Mouse (Mus musculus) embryonic facial prominence, embryonic 12.5 days (tissue): ENCODE results near the gene Tcea2. TPM values are rescaled to one million over a fixed set of nuclear protein-coding genes. Genes with fewer than 3 reads are reported as not detected.
A peak's percentile ranks its signal among the peaks of the same experiment; 100 is the strongest.

Experiments
- ATAC-seq: fragments of 200-750 bp; cut with Nextera tagmentation; 2 replicates; pipeline ENCODE4 v1.8.0; 2017; ENCODE audit not compliant: insufficient number of reproducible peaks, insufficient read depth, low FRiP score, low TSS enrichment
- H3K27ac ChIP-seq: fragments of 300-500 bp; sonication (generic); 2 replicates; pipeline ENCODE4 v1.5.1; 2016; ENCODE audit warnings: mild to moderate bottlenecking
- H3K27me3 ChIP-seq: fragments of 300-500 bp; sonication (generic); 2 replicates; pipeline ENCODE4 v1.6.1; 2016; ENCODE audit warnings: mild to moderate bottlenecking, moderate library complexity
- H3K36me3 ChIP-seq: fragments of 300-500 bp; sonication (generic); 2 replicates; pipeline ENCODE4 v1.6.1; 2016; ENCODE audit warnings: mild to moderate bottlenecking
- H3K4me1 ChIP-seq: fragments of 300-500 bp; sonication (generic); 2 replicates; pipeline ENCODE4 v1.6.1; 2016
- H3K4me2 ChIP-seq: fragments of 300-500 bp; sonication (generic); replicated peaks from 2 replicates; pipeline ENCODE4 v1.6.1; 2016; ENCODE audit warnings: mild to moderate bottlenecking, moderate library complexity
- H3K4me3 ChIP-seq: fragments of 300-500 bp; sonication (generic); 2 replicates; pipeline ENCODE4 v1.5.1; 2016; ENCODE audit warnings: mild to moderate bottlenecking
- H3K9ac ChIP-seq: fragments of 300-500 bp; sonication (generic); 2 replicates; pipeline ENCODE4 v1.6.1; 2016; ENCODE audit warnings: mild to moderate bottlenecking, moderate library complexity
- H3K9me3 ChIP-seq: fragments of 300-500 bp; sonication (generic); 2 replicates; pipeline ENCODE4 v1.6.1; 2016; ENCODE audit warnings: mild to moderate bottlenecking, moderate library complexity
- WGBS: fragments of 180-500 bp; shearing (Covaris S2); methylation state at CpG from one replicate; pipeline ENCODE4 v1.1.7; 2016; 5-methylcytosine and 5-hydroxymethylcytosine counted together
- polyA plus RNA-seq: library from polyadenylated mRNA; unstranded; fragments of >200 nt; fragmentation: Nextera tagmentation; extraction: Ambion mirVana; gene quantifications from 2 replicates; pipeline ENCODE4 v1.2.1, GENCODE M21; 2016

Tcea2 gene
- polyA plus RNA-seq, result 29.5 and 31.0 TPM in 2 replicates

- no peaks in the 10 kb centered on the region for H3K9me3 ChIP-seq
- peak; percentile 38; the same call in 1 of the 2 replicates for ATAC-seq
- 0 out of 2 replicates have a peak, but pooled peaks cover 3% of the 10 kb centered on the region for H3K36me3 ChIP-seq
- peaks cover 6% of the 10 kb centered on the region; the same call in 1 of the 2 replicates for H3K4me1 ChIP-seq
- peak within 1 kb of the TSS; percentile 66 for H3K4me3 ChIP-seq
- WGBS, result under 1% methylated on average over 68 of the region's 69 CpGs
- H3K4me2 ChIP-seq, result peak within 1 kb of the TSS; percentile 89
- H3K27me3 ChIP-seq, result no peaks in the 10 kb centered on the region
- H3K27ac ChIP-seq, result peak within 1 kb of the TSS; percentile 43
- H3K9ac ChIP-seq, result peak within 1 kb of the TSS; percentile 81
These were observed at the start of gene Tcea2 for GRCm38 (mm10) chr2:181679951-181680715. TSS of gene Tcea2 (plus strand) at chr2:181680310.

- Histone ChIP-seq H3K9me3 (no peaks in the 10 kb centered on the region), H3K4me1 (no peaks in the 10 kb centered on the region), H3K27me3 (no peaks in the 10 kb centered on the region), H3K27ac (no peak overlapping the region), H3K4me2 (no peak overlapping the region), H3K4me3 (no peak overlapping the region), H3K9ac (no peak overlapping the region), H3K36me3 (peaks cover 68% of the 10 kb centered on the region)
- ATAC-seq, result no peak
- 96% methylated on average over 6 of the region's 6 CpGs for WGBS
These were observed 47.5 kb upstream of the Tcea2 start for GRCm38 (mm10) chr2:181632624-181633023.

- ATAC-seq, result no peak
- H3K9ac ChIP-seq, result no peak overlapping the region
- H3K27me3 ChIP-seq, result no peaks in the 10 kb centered on the region
- H3K4me2 ChIP-seq, result no peak overlapping the region
- H3K27ac ChIP-seq, result no peak overlapping the region
- H3K4me1 ChIP-seq, result no peaks in the 10 kb centered on the region
- no peak overlapping the region for H3K4me3 ChIP-seq
- H3K36me3 ChIP-seq, result peaks cover 79% of the 10 kb centered on the region
- 89% methylated on average over 3 of the region's 3 CpGs for WGBS
- H3K9me3 ChIP-seq, result no peaks in the 10 kb centered on the region
These were observed 44.2 kb upstream of the Tcea2 start for GRCm38 (mm10) chr2:181635865-181636264.

DNA sequence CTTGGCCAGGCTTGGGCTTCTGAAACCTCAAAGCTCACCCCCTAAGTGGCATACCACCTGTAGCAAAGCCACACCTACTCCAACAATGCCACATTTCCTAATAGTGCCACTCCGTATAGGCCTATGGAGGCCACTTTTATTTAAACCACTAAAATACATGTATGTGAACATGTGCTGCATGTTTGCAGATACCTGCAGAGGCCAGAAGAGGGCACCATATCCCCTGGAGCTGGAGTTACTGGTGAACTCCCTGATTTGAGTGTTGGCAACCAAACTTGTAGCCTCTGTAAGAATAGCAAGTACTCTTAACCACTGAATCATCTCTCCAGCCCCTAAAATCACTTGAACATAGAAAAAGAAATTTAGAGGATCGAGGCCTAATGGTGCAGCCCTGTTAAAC is 35.7 kb upstream of the Tcea2 start:
- H3K27me3 ChIP-seq, result no peaks in the 10 kb centered on the region
- 90% methylated on average over 2 of the region's 2 CpGs for WGBS
- H3K27ac ChIP-seq, result no peak overlapping the region
- no peak for ATAC-seq
- H3K4me2 ChIP-seq, result no peak overlapping the region
- no peak overlapping the region for H3K9ac ChIP-seq
- H3K4me3 ChIP-seq, result no peak overlapping the region
- peaks cover 78% of the 10 kb centered on the region for H3K36me3 ChIP-seq
- no peaks in the 10 kb centered on the region for H3K4me1 ChIP-seq
- no peaks in the 10 kb centered on the region for H3K9me3 ChIP-seq

DNA sequence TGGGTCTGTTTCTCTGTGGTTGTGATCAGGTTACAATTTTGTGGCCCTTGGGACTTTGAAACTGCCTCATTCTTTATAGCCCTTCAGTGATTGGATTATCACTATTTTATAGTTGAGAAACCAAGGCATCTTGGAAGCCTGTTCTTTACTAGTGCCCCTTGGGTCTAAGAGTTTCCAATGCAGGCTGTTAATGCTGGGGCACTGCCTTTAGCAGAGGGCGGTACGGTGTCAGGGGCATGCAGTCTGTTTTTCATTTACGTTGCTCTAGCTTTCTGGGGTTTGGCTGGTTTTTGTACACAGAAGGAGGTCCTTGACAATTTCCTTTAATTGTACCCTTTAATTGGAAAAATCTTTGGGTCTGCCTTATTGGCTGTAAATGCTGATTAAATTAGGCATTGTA is 34.4 kb upstream of the Tcea2 start:
- Histone ChIP-seq H3K27ac (no peak overlapping the region), H3K9ac (no peak overlapping the region), H3K36me3 (peaks cover 78% of the 10 kb centered on the region), H3K27me3 (no peaks in the 10 kb centered on the region), H3K4me2 (no peak overlapping the region), H3K9me3 (no peaks in the 10 kb centered on the region), H3K4me1 (no peaks in the 10 kb centered on the region), H3K4me3 (no peak overlapping the region)
- ATAC-seq, result no peak
- 63% methylated on average over 3 of the region's 3 CpGs for WGBS

DNA sequence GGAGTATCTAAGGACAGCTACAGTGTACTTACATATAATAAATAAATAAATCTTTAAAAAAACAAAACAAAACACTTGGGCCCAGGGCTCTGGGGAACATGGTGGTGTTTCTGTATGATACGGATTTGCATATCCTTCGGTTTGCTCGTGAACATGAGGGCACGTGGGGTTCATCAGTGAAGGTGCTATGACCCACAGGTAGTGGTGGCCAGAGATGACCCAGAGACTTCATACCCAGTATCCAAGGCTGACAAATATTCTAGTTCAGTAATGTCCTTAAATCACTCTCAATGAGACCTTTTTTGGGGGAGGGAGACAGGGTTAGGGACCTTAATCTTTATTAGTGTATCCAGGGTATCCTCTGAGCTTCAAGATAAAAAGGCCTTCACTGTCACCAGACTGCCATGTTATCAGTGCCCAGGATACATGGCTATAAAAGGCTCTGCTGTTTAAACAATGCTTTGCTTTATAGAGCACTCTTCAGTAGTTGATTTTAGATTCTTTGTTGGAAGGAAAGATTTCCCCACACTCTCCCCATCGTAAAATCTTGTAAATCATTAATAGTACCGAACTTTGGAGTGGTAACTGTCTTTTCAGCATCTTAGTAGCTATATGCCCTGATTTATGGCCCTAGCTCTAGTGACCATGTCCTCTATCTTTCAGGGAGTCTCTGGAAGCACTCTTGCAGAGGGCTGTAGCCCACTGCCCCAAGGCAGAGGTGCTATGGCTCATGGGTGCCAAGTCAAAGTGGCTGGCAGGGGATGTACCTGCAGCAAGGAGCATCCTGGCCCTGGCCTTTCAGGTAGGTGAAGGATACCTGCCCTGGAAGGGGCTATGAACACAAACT is 33.3 kb upstream of the Tcea2 start:
- H3K4me1 ChIP-seq, result no peaks in the 10 kb centered on the region
- no peaks in the 10 kb centered on the region for H3K27me3 ChIP-seq
- H3K9ac ChIP-seq, result no peak overlapping the region
- no peak overlapping the region for H3K4me2 ChIP-seq
- peaks cover 79% of the 10 kb centered on the region for H3K36me3 ChIP-seq
- 92% methylated on average over 6 of the region's 6 CpGs for WGBS
- H3K9me3 ChIP-seq, result no peaks in the 10 kb centered on the region
- ATAC-seq, result no peak
- H3K4me3 ChIP-seq, result no peak overlapping the region
- no peak overlapping the region for H3K27ac ChIP-seq

GRCm38 (mm10) chr2:181648926-181649325 is 31.2 kb upstream of the Tcea2 start:
- H3K27ac ChIP-seq, result no peak overlapping the region
- 83% methylated on average over 10 of the region's 10 CpGs for WGBS
- no peak for ATAC-seq
- H3K36me3 ChIP-seq, result peaks cover 85% of the 10 kb centered on the region
- H3K27me3 ChIP-seq, result no peaks in the 10 kb centered on the region
- no peak overlapping the region for H3K4me2 ChIP-seq
- H3K4me1 ChIP-seq, result no peaks in the 10 kb centered on the region
- H3K4me3 ChIP-seq, result no peak overlapping the region
- H3K9ac ChIP-seq, result no peak overlapping the region
- H3K9me3 ChIP-seq, result no peaks in the 10 kb centered on the region

- ATAC-seq, result no peak
- no peak overlapping the region for H3K4me3 ChIP-seq
- no peak overlapping the region for H3K27ac ChIP-seq
- H3K27me3 ChIP-seq, result no peaks in the 10 kb centered on the region
- no peaks in the 10 kb centered on the region for H3K4me1 ChIP-seq
- H3K36me3 ChIP-seq, result peaks cover 90% of the 10 kb centered on the region
- H3K4me2 ChIP-seq, result no peak overlapping the region
- no peaks in the 10 kb centered on the region for H3K9me3 ChIP-seq
- H3K9ac ChIP-seq, result no peak overlapping the region
These were observed 27.0 kb upstream of the Tcea2 start for GRCm38 (mm10) chr2:181653065-181653464.

DNA sequence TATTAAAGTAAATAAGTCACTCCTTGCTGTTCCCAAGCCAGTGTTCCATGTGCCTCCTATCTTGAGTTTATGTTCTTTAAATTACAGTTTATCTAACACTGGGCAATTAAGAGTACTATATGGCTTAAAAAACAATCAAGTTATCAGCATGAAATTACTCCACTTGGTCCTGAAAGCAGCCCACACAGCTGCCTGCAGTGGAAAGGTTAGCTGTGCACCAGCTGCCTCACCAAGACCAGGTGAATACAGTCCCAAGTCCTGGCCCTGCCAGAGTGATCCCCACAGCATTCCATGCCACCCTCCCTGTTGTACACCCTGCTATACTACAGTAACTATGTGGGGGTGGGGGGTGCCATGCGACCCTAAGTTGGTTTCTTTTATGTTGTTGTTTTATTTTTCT is 26.6 kb upstream of the Tcea2 start:
- H3K4me2 ChIP-seq, result no peak overlapping the region
- H3K9ac ChIP-seq, result no peak overlapping the region
- no peak overlapping the region for H3K27ac ChIP-seq
- no peaks in the 10 kb centered on the region for H3K9me3 ChIP-seq
- no peaks in the 10 kb centered on the region for H3K4me1 ChIP-seq
- H3K4me3 ChIP-seq, result no peak overlapping the region
- no peak for ATAC-seq
- H3K27me3 ChIP-seq, result no peaks in the 10 kb centered on the region
- peaks cover 85% of the 10 kb centered on the region for H3K36me3 ChIP-seq
- WGBS, result 85% methylated on average over 1 of the region's 1 CpGs

- H3K9ac ChIP-seq, result no peak within 1 kb of the TSS
- no peaks in the 10 kb centered on the region for H3K27me3 ChIP-seq
- peaks cover 56% of the 10 kb centered on the region for H3K36me3 ChIP-seq
- WGBS, result 71% methylated on average over 3 of the region's 3 CpGs
- no peak within 1 kb of the TSS for H3K27ac ChIP-seq
- no peak within 1 kb of the TSS for H3K4me3 ChIP-seq
- no peak for ATAC-seq
- peaks cover 4% of the 10 kb centered on the region for H3K4me1 ChIP-seq
- no peaks in the 10 kb centered on the region for H3K9me3 ChIP-seq
- H3K4me2 ChIP-seq, result no peak within 1 kb of the TSS
These were observed 23.4 kb upstream of the Tcea2 start, which contains the start of gene Gm29797 for GRCm38 (mm10) chr2:181656734-181657133. TSS of gene Gm29797 (plus strand) at chr2:181657034.

DNA sequence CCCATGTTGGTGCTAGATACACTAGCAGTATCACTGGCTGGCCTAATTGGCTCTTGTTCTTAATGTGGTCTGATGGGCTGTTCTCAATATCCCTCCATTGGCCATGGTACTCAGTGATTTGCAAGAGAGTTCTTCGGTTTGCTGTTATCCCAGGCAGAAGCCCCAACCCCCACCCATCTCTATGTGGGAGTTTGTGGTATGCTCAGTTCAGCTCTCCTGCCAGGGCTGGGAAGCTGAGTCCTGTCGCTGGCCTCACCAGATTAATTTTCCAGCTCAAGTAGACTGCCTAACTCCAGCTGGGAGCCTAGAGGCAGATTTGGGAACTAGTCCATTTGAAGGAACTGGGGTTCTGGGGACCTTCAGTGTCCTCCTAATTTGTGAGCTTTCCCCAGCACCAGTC is 22.7 kb upstream of the Tcea2 start:
- Histone ChIP-seq H3K4me1 (peaks cover 4% of the 10 kb centered on the region), H3K36me3 (peaks cover 49% of the 10 kb centered on the region), H3K4me2 (no peak overlapping the region), H3K9ac (no peak overlapping the region), H3K4me3 (no peak overlapping the region), H3K27ac (no peak overlapping the region), H3K9me3 (no peaks in the 10 kb centered on the region), H3K27me3 (no peaks in the 10 kb centered on the region)
- 69% methylated on average over 2 of the region's 2 CpGs for WGBS
- no peak for ATAC-seq

DNA sequence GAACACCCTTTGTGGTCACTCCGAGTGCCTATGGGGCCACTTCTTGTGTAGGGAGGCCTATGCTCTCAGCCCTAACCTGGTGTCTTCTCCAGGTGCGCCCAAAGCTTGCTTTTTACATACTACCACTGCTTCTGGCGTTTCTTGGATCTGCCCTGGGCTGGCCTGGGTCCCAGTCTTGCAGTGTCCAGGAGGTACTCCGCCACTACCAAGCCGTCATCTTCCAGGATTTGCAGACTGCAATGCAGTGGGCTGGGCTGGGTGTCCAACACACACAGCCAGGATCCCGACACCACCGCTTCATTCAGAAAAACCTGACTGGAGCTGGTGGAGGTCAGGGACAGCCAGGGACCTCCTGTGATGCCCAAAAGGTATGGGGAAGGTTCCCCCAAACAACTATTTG is 21.6 kb upstream of the Tcea2 start:
- peaks cover 38% of the 10 kb centered on the region for H3K36me3 ChIP-seq
- H3K4me1 ChIP-seq, result peaks cover 4% of the 10 kb centered on the region
- no peak overlapping the region for H3K9ac ChIP-seq
- no peak overlapping the region for H3K4me3 ChIP-seq
- H3K4me2 ChIP-seq, result no peak overlapping the region
- no peak for ATAC-seq
- H3K27me3 ChIP-seq, result no peaks in the 10 kb centered on the region
- 87% methylated on average over 7 of the region's 7 CpGs for WGBS
- H3K9me3 ChIP-seq, result no peaks in the 10 kb centered on the region
- no peak overlapping the region for H3K27ac ChIP-seq
